Mouse (Mus musculus): ENCODE data around the gene Zfp410. TPM values are rescaled to one million over a fixed set of nuclear protein-coding genes. Genes with fewer than 3 reads are reported as not detected.
A peak's percentile ranks its signal among the peaks of the same experiment; 100 is the strongest.
"Not testable (repeated sequence)": the region's sequence is repeated elsewhere in the genome, so short reads cannot be mapped to it uniquely, and the experiment has no call there.

Zfp410 gene
- polyA plus RNA-seq, 1 experiment from 2014 or later: 64.3 TPM

- no peaks in the 10 kb centered on the region for H3K27me3 ChIP-seq (replicated peaks; ENCODE audit: control insufficient read depth, insufficient read depth, low read length)
- no peak overlapping the region for H3K4me2 ChIP-seq (ENCODE audit: low read length)
- no peaks in the 10 kb centered on the region for H3K4me1 ChIP-seq (ENCODE audit: control insufficient read depth, insufficient read depth, low read depth, low read length)
- peaks cover 22% of the 10 kb centered on the region for H3K36me3 ChIP-seq (ENCODE audit: control insufficient read depth, insufficient read depth, low read length)
- H3K4me3 ChIP-seq (ENCODE audit: low read length): no peak overlapping the region
- H3K27ac ChIP-seq (ENCODE audit: low read depth, low read length): no peak overlapping the region
- no peak overlapping the region for H3K9ac ChIP-seq (ENCODE audit: low read depth, low read length)
- H3K9me3 ChIP-seq (ENCODE audit: control insufficient read depth, low read length): no peaks in the 10 kb centered on the region
- 85% methylated on average over 4 of the region's 4 CpGs for WGBS
- ATAC-seq: no peak
Observed at GRCm38 (mm10) chr12:84327111-84327512, 10.5 kb downstream of the Zfp410 start.

- WGBS: 91% methylated on average over 11 of the region's 11 CpGs
- Histone ChIP-seq H3K9ac (ENCODE audit: low read depth, low read length) (no peak overlapping the region), H3K4me1 (ENCODE audit: control insufficient read depth, insufficient read depth, low read depth, low read length) (no peaks in the 10 kb centered on the region), H3K27me3 (replicated peaks; ENCODE audit: control insufficient read depth, insufficient read depth, low read length) (no peaks in the 10 kb centered on the region), H3K27ac (ENCODE audit: low read depth, low read length) (no peak overlapping the region), H3K9me3 (ENCODE audit: control insufficient read depth, low read length) (no peaks in the 10 kb centered on the region), H3K4me2 (ENCODE audit: low read length) (no peak overlapping the region), H3K4me3 (ENCODE audit: low read length) (no peak overlapping the region), H3K36me3 (ENCODE audit: control insufficient read depth, insufficient read depth, low read length) (peaks cover 44% of the 10 kb centered on the region)
- ATAC-seq: no peak
Observed at GRCm38 (mm10) chr12:84336963-84337625, 20.4 kb downstream of the Zfp410 start.

GRCm38 (mm10) chr12:84347192-84347591 lies 30.5 kb downstream of the Zfp410 start:
- Histone ChIP-seq H3K4me1 (ENCODE audit: control insufficient read depth, insufficient read depth, low read depth, low read length) (no peaks in the 10 kb centered on the region), H3K27me3 (replicated peaks; ENCODE audit: control insufficient read depth, insufficient read depth, low read length) (no peaks in the 10 kb centered on the region), H3K36me3 (ENCODE audit: control insufficient read depth, insufficient read depth, low read length) (peaks cover 24% of the 10 kb centered on the region), H3K9me3 (ENCODE audit: control insufficient read depth, low read length) (no peaks in the 10 kb centered on the region), H3K4me2 (ENCODE audit: low read length) (no peak overlapping the region), H3K9ac (ENCODE audit: low read depth, low read length) (no peak overlapping the region), H3K27ac (ENCODE audit: low read depth, low read length) (no peak overlapping the region), H3K4me3 (ENCODE audit: low read length) (no peak overlapping the region)
- 56% methylated on average over 2 of the region's 2 CpGs for WGBS
- ATAC-seq: no peak

GRCm38 (mm10) chr12:84358699-84359098 lies 42.0 kb downstream of the Zfp410 start:
- H3K9me3 ChIP-seq (ENCODE audit: control insufficient read depth, low read length); H3K9ac ChIP-seq (ENCODE audit: low read depth, low read length); H3K4me2 ChIP-seq (ENCODE audit: low read length); H3K27ac ChIP-seq (ENCODE audit: low read depth, low read length); H3K27me3 ChIP-seq (replicated peaks; ENCODE audit: control insufficient read depth, insufficient read depth, low read length); ATAC-seq; H3K4me3 ChIP-seq (ENCODE audit: low read length): not testable (repeated sequence)
- 91% methylated on average over 2 of the region's 2 CpGs for WGBS
- H3K36me3 ChIP-seq (ENCODE audit: control insufficient read depth, insufficient read depth, low read length): peaks cover 15% of the 10 kb centered on the region
- peaks cover 19% of the 10 kb centered on the region for H3K4me1 ChIP-seq (ENCODE audit: control insufficient read depth, insufficient read depth, low read depth, low read length)

- H3K9ac ChIP-seq (ENCODE audit: low read depth, low read length): peak within 1 kb of the TSS; percentile 90
- no peaks in the 10 kb centered on the region for H3K9me3 ChIP-seq (ENCODE audit: control insufficient read depth, low read length)
- WGBS: under 1% methylated on average over 51 of the region's 51 CpGs
- H3K27ac ChIP-seq (ENCODE audit: low read depth, low read length): peak within 1 kb of the TSS; percentile 80
- H3K4me1 ChIP-seq (ENCODE audit: control insufficient read depth, insufficient read depth, low read depth, low read length): peaks cover 19% of the 10 kb centered on the region
- peak within 1 kb of the TSS; percentile 88 for H3K4me2 ChIP-seq (ENCODE audit: low read length)
- no peaks in the 10 kb centered on the region for H3K27me3 ChIP-seq (replicated peaks; ENCODE audit: control insufficient read depth, insufficient read depth, low read length)
- H3K4me3 ChIP-seq (ENCODE audit: low read length): peak within 1 kb of the TSS; percentile 99
- peaks cover 6% of the 10 kb centered on the region; the same call in 1 of the 2 replicates for H3K36me3 ChIP-seq (ENCODE audit: control insufficient read depth, insufficient read depth, low read length)
- peak; percentile 100 for ATAC-seq
Observed at GRCm38 (mm10) chr12:84361555-84362489, 45.2 kb downstream of the Zfp410 start, which contains the start of the genes Coq6 and Fam161b. Gene Coq6 (plus strand): TSS chr12:84361657. Gene Fam161b (minus strand): TSS chr12:84361833.

- H3K36me3 ChIP-seq (ENCODE audit: control insufficient read depth, insufficient read depth, low read length): peaks cover 6% of the 10 kb centered on the region; the same call in 1 of the 2 replicates
- 80% methylated on average over 2 of the region's 2 CpGs for WGBS
- no peaks in the 10 kb centered on the region for H3K9me3 ChIP-seq (ENCODE audit: control insufficient read depth, low read length)
- no peak overlapping the region for H3K27ac ChIP-seq (ENCODE audit: low read depth, low read length)
- H3K4me1 ChIP-seq (ENCODE audit: control insufficient read depth, insufficient read depth, low read depth, low read length): peaks cover 19% of the 10 kb centered on the region
- peak overlapping the region; percentile 99 for H3K4me3 ChIP-seq (ENCODE audit: low read length)
- no peak for ATAC-seq
- peak overlapping the region; percentile 88 for H3K4me2 ChIP-seq (ENCODE audit: low read length)
- no peaks in the 10 kb centered on the region for H3K27me3 ChIP-seq (replicated peaks; ENCODE audit: control insufficient read depth, insufficient read depth, low read length)
- no peak overlapping the region for H3K9ac ChIP-seq (ENCODE audit: low read depth, low read length)
Observed at GRCm38 (mm10) chr12:84362872-84363271, 46.2 kb downstream of the Zfp410 start.

- WGBS: 84% methylated on average over 9 of the region's 9 CpGs
- no peaks in the 10 kb centered on the region for H3K9me3 ChIP-seq (ENCODE audit: control insufficient read depth, low read length)
- peaks cover 17% of the 10 kb centered on the region for H3K36me3 ChIP-seq (ENCODE audit: control insufficient read depth, insufficient read depth, low read length)
- peaks cover 19% of the 10 kb centered on the region for H3K4me1 ChIP-seq (ENCODE audit: control insufficient read depth, insufficient read depth, low read depth, low read length)
- ATAC-seq: no peak
- no peak overlapping the region for H3K4me2 ChIP-seq (ENCODE audit: low read length)
- no peak overlapping the region for H3K9ac ChIP-seq (ENCODE audit: low read depth, low read length)
- no peak overlapping the region for H3K4me3 ChIP-seq (ENCODE audit: low read length)
- no peak overlapping the region for H3K27ac ChIP-seq (ENCODE audit: low read depth, low read length)
- H3K27me3 ChIP-seq (replicated peaks; ENCODE audit: control insufficient read depth, insufficient read depth, low read length): no peaks in the 10 kb centered on the region
Observed at GRCm38 (mm10) chr12:84364291-84364690, 47.6 kb downstream of the Zfp410 start.

- Histone ChIP-seq H3K4me2 (ENCODE audit: low read length) (no peak overlapping the region), H3K27ac (ENCODE audit: low read depth, low read length) (no peak overlapping the region), H3K4me1 (ENCODE audit: control insufficient read depth, insufficient read depth, low read depth, low read length) (peaks cover 19% of the 10 kb centered on the region), H3K36me3 (ENCODE audit: control insufficient read depth, insufficient read depth, low read length) (peaks cover 22% of the 10 kb centered on the region), H3K27me3 (replicated peaks; ENCODE audit: control insufficient read depth, insufficient read depth, low read length) (no peaks in the 10 kb centered on the region), H3K9me3 (ENCODE audit: control insufficient read depth, low read length) (no peaks in the 10 kb centered on the region), H3K9ac (ENCODE audit: low read depth, low read length) (no peak overlapping the region), H3K4me3 (ENCODE audit: low read length) (no peak overlapping the region)
- WGBS: 95% methylated on average over 6 of the region's 6 CpGs
- ATAC-seq: no peak
Observed at GRCm38 (mm10) chr12:84365137-84365536, 48.5 kb downstream of the Zfp410 start.

GRCm38 (mm10) chr12:84366971-84367370 lies 50.3 kb downstream of the Zfp410 start:
- Histone ChIP-seq H3K27me3 (replicated peaks; ENCODE audit: control insufficient read depth, insufficient read depth, low read length) (no peaks in the 10 kb centered on the region), H3K27ac (ENCODE audit: low read depth, low read length) (no peak overlapping the region), H3K36me3 (ENCODE audit: control insufficient read depth, insufficient read depth, low read length) (peaks cover 37% of the 10 kb centered on the region), H3K9ac (ENCODE audit: low read depth, low read length) (no peak overlapping the region), H3K4me3 (ENCODE audit: low read length) (no peak overlapping the region), H3K4me2 (ENCODE audit: low read length) (no peak overlapping the region), H3K9me3 (ENCODE audit: control insufficient read depth, low read length) (no peaks in the 10 kb centered on the region), H3K4me1 (ENCODE audit: control insufficient read depth, insufficient read depth, low read depth, low read length) (peaks cover 10% of the 10 kb centered on the region)
- no peak for ATAC-seq
- WGBS: 61% methylated on average over 9 of the region's 9 CpGs

All from hindbrain, embryonic 16.5 days (tissue).